Mouse (Mus musculus): ENCODE measurements around the gene Dab2. TPM values are rescaled to one million over a fixed set of nuclear protein-coding genes. Genes with fewer than 3 reads are reported as not detected.

The Dab2 gene
- 8.3 and 9.8 TPM in 2 replicates for polyA plus RNA-seq (2011; ENCODE audit: insufficient read depth, insufficient read length, low replicate concordance, missing spikeins)

DNA sequence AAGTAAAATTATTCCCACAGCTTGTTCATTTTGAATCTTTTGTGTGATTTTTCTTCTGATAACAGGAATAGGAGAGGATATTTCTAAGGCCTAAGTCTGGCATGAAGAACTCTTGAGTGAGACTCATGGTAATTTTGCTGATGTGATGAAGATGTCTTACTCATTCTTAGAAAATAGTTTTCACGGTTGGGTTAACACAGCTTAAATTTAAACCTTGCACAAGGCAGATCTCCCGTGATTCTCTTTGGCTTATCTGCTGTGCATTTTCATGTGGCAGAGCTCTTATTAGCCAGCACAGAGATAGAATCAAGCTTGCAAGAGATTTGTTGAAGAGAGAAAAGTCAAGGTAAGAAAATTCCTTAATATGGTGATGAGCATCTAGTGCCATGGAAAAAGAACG, at the start of gene Dab2:
Gene Dab2 (plus strand): TSS at position 235 of the 400 bp plus-strand sequence.
- H3K4me1 ChIP-seq (ENCODE audit: control insufficient read depth, insufficient read depth, low read length): no peaks in the 10 kb centered on the region
- TF ChIP-seq CTCF (IDR thresholded peaks at IDR 0.05; ENCODE audit: control insufficient read depth, insufficient read depth, low read length) (no peak), POLR2A (IDR thresholded peaks at IDR 0.05; ENCODE audit: borderline replicate concordance, control insufficient read depth, low read depth, low read length) (no peak)
- H3K4me3 ChIP-seq (replicated peaks; ENCODE audit: control insufficient read depth, low read depth, low read length): no peak within 1 kb of the TSS
- no peak within 1 kb of the TSS for H3K27ac ChIP-seq (ENCODE audit: control insufficient read depth, insufficient read depth, low read depth, low read length, poor library complexity)
- 77% methylated on average over 3 of the region's 3 CpGs for WGBS

DNA sequence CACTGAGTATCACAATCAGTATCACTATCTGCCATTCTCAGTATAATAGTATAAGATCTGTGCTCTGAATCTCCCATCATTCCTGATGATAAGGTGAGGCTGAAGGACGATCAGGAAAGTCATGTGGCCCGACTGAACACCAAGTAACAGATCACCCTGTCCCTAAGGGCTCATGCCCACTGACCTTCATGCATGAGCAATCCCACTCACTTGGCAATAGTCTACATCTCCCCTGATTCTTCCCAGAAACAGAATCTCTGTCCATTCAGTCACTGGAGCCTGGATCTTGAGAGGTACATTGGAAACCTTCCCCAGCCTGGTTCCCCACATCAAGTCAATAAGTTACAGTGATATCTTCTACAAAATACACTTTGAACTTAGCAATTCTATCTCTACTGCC, 46.1 kb upstream of the Dab2 start:
- 81% methylated on average over 2 of the region's 2 CpGs for WGBS
- H3K4me1 ChIP-seq (ENCODE audit: control insufficient read depth, insufficient read depth, low read length): no peaks in the 10 kb centered on the region
- no peak overlapping the region for H3K27ac ChIP-seq (ENCODE audit: control insufficient read depth, insufficient read depth, low read depth, low read length, poor library complexity)
- no peak overlapping the region for H3K4me3 ChIP-seq (replicated peaks; ENCODE audit: control insufficient read depth, low read depth, low read length)
- TF ChIP-seq POLR2A (IDR thresholded peaks at IDR 0.05; ENCODE audit: borderline replicate concordance, control insufficient read depth, low read depth, low read length): no peak

DNA sequence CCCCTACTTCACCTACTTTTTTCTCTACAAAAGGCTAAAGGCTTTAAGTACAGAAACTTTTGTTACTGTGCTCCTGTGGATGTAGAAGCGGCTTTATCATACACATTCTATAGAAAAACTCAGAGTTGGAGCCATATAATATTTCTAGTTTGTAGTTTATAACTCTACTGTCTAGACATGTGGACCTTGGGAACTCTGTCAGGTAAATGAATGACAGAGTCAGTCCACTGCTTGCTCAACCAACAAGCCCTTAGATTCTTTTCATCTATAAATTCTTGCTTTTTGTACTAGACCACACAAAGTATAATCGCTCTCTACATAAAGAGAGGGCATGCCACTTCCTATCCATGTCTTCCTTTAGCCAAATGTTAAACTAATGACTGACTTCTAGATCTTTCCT, 45.2 kb upstream of the Dab2 start:
- whole genome bisulfite sequencing: 88% methylated on average over 2 of the region's 2 CpGs
- H3K4me1 ChIP-seq (ENCODE audit: control insufficient read depth, insufficient read depth, low read length): no peaks in the 10 kb centered on the region
- no peak overlapping the region for H3K4me3 ChIP-seq (replicated peaks; ENCODE audit: control insufficient read depth, low read depth, low read length)
- TF ChIP-seq POLR2A (IDR thresholded peaks at IDR 0.05; ENCODE audit: borderline replicate concordance, control insufficient read depth, low read depth, low read length): no peak
- no peak overlapping the region for H3K27ac ChIP-seq (ENCODE audit: control insufficient read depth, insufficient read depth, low read depth, low read length, poor library complexity)

DNA sequence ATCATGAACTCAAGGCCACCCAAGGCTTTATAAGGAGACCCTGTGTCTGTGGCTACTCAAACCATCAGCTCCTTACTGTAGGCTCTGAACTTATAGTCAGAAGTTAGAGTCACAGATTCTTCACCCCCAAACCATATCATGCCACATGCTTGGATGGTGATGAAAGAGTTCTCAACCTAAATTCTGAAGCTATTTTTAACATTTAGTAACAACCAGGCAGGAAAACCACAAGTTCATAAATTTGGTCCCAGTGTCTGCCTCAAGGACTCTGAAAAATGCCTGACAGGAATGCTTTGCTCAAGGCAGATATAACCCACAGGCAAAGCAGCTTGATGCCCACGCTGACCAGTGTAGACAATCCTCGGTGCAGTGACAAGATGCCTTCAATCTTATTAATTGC, 42.5 kb upstream of the Dab2 start:
- TF ChIP-seq POLR2A (IDR thresholded peaks at IDR 0.05; ENCODE audit: borderline replicate concordance, control insufficient read depth, low read depth, low read length) (no peak), CTCF (IDR thresholded peaks at IDR 0.05; ENCODE audit: control insufficient read depth, insufficient read depth, low read length) (no peak)
- Histone ChIP-seq H3K4me3 (replicated peaks; ENCODE audit: control insufficient read depth, low read depth, low read length) (no peak overlapping the region), H3K4me1 (ENCODE audit: control insufficient read depth, insufficient read depth, low read length) (no peaks in the 10 kb centered on the region), H3K27ac (ENCODE audit: control insufficient read depth, insufficient read depth, low read depth, low read length, poor library complexity) (no peak overlapping the region)
- 5% methylated on average over 2 of the region's 2 CpGs for WGBS

DNA sequence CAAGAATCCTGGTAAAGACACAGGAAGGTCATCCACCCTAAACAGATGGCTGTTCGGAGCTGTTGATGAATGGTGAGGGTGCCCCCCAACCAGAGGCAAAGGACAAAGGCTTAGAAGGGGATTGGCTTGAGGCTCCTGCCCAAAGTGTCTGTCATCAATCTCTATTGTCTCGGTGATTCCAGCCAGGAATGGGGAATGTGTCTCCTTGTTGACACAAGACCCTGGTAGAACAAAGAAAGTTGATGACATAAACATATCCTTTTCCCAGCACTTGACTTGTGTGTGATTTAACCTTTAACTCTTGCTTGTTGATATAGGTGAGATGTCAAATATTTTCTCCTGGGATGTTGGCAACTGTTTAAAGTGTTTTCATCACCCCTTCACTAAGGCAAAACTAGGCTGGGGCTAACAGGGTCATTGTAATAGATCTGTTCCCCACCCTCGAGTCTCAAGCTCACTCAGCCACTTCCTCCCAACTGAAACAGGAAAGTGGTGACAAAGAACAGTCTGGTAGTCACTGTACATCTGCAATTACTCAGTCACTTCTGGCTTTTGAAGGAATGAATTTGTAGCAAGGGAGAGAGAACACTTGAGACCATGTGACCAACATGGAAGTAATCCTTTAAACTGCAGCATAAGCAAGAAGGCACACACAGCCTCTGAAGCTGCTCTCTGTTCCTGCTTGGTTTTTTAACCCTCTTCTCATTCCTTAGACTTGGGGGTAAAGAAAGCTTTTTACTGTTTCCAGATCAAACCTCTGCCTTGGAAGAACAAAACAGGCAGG, 39.4 kb upstream of the Dab2 start:
- Histone ChIP-seq H3K27ac (ENCODE audit: control insufficient read depth, insufficient read depth, low read depth, low read length, poor library complexity) (no peak overlapping the region), H3K4me3 (replicated peaks; ENCODE audit: control insufficient read depth, low read depth, low read length) (no peak overlapping the region), H3K4me1 (ENCODE audit: control insufficient read depth, insufficient read depth, low read length) (no peaks in the 10 kb centered on the region)
- TF ChIP-seq CTCF (IDR thresholded peaks at IDR 0.05; ENCODE audit: control insufficient read depth, insufficient read depth, low read length) (no peak), POLR2A (IDR thresholded peaks at IDR 0.05; ENCODE audit: borderline replicate concordance, control insufficient read depth, low read depth, low read length) (no peak)
- WGBS: 44% methylated on average over 3 of the region's 3 CpGs

DNA sequence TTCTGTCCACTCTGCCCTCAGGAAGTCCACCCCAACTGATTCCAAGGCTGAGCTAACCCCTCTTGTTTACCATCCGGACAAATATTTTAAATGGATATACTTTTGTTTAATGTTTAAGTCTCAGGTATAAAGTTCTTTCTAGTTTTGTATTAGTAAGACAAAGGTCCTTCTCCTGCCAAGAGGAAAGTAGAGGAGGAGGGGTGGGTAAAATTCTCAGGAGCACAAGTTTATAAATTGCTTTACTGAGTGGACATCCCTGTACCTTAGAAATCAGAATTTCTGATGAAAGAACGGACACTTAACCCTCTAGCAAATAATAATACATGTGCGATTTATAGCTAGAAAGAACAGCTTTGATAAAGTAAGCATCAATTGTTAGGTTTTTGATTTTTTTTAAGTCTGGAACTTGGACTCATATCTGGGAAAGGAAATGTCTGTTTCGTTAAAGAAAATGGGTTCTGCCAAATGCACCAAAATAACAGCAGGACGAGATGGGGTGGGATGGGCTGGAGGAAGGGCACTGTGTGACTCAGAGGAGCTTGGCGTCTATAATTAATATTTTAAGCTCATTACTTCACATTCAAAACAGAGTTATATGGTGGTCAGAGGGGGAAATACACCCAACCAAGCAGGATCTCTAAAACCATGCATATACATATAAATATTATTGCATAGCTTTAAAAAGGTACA, 38.7 kb upstream of the Dab2 start:
- no peaks in the 10 kb centered on the region for H3K4me1 ChIP-seq (ENCODE audit: control insufficient read depth, insufficient read depth, low read length)
- WGBS: 56% methylated on average over 6 of the region's 6 CpGs
- no peak overlapping the region for H3K27ac ChIP-seq (ENCODE audit: control insufficient read depth, insufficient read depth, low read depth, low read length, poor library complexity)
- no peak overlapping the region for H3K4me3 ChIP-seq (replicated peaks; ENCODE audit: control insufficient read depth, low read depth, low read length)
- TF ChIP-seq POLR2A (IDR thresholded peaks at IDR 0.05; ENCODE audit: borderline replicate concordance, control insufficient read depth, low read depth, low read length): no peak
- TF ChIP-seq CTCF (IDR thresholded peaks at IDR 0.05; ENCODE audit: control insufficient read depth, insufficient read depth, low read length): no peak

DNA sequence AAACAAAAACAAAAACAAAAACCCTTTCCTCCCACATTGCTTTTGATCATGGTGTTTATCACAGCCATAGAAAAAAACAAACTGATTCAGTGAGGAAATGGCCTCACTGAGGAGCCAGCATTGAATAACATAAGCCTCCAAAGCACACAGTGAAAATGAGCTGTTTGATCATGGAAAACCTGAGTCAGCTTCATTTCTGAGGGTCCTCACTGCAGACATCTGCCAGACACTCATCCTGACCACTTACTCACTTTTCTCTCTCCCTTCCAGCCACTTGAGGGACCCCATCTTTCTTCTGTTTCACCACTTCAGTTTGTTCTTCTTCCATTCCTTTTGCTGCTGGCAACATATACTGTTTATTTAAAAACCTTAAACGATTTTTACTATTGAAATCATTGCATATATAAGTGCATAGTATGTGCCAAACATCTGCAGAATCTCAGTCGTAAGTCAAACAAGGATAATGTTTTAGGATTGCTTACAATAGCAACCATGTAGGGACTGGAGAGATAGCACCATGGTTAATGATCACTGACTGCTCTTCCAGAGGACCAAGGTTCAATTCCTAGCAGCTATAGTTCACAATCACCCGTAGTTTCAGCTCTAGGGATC, 32.3 kb upstream of the Dab2 start:
- H3K27ac ChIP-seq (ENCODE audit: control insufficient read depth, insufficient read depth, low read depth, low read length, poor library complexity): no peak overlapping the region
- WGBS: 69% methylated on average over 3 of the region's 3 CpGs

More for the DNA sequence above, 32.3 kb upstream of the Dab2 start:
- TF ChIP-seq POLR2A (IDR thresholded peaks at IDR 0.05; ENCODE audit: borderline replicate concordance, control insufficient read depth, low read depth, low read length) (no peak), CTCF (IDR thresholded peaks at IDR 0.05; ENCODE audit: control insufficient read depth, insufficient read depth, low read length) (no peak)
- H3K4me1 ChIP-seq (ENCODE audit: control insufficient read depth, insufficient read depth, low read length): no peaks in the 10 kb centered on the region
- no peak overlapping the region for H3K4me3 ChIP-seq (replicated peaks; ENCODE audit: control insufficient read depth, low read depth, low read length)
